Mouse (Mus musculus): ENCODE data around the gene Ppp1r9a. TPM values are rescaled to one million over a fixed set of nuclear protein-coding genes. Genes with fewer than 3 reads are reported as not detected.

Gene Ppp1r9a
- polyA plus RNA-seq, 2 experiments = 2.6 to 3.0 TPM

DNA sequence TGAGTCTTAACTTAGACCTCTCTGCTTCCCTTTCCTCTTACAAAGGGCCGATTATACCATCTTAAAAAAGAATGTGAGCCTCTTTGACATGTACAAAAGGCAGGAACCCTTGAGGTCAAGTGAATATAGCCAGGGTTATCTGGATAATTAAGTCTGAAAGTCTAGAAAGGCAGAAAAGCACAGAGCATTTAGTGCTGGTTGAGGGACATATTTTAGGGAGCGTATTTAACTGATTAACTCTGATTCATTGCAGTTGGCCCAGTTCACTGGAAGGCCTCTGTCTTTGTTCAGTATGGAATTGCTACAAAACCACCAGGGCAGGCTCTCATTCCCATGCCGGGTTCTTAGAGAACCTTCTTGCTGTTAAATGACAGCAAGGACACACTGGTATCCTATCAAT is 36.2 kb downstream of the Ppp1r9a start:
- no peak for ATAC-seq (ENCODE audit: insufficient read depth)
- H3K9me3 ChIP-seq (ENCODE audit: control insufficient read depth, low read length) = no peaks in the 10 kb centered on the region
- TF ChIP-seq EP300 (IDR thresholded peaks at IDR 0.05; ENCODE audit: low read depth) (no peak), CTCF (IDR thresholded peaks at IDR 0.05; ENCODE audit: low read depth) (no peak)
- H3K36me3 ChIP-seq (replicated peaks; ENCODE audit: control insufficient read depth, insufficient read depth, low read depth) = no peaks in the 10 kb centered on the region
- no peak overlapping the region for H3K9ac ChIP-seq (replicated peaks)
- DNase-seq (ENCODE audit: low read depth in 3 of 3, low spot score in 3 of 3) = no peak
- peaks cover 0 to 7% of the 10 kb centered on the region in 2 experiments; a peak in 2 of 4 replicates for H3K4me1 ChIP-seq (replicated peaks; ENCODE audit: control insufficient read depth in 2 of 2, insufficient read depth in 2 of 2, low read length in 1 of 2)
- H3K27me3 ChIP-seq (ENCODE audit: control insufficient read depth, insufficient read depth, low read length) = no peaks in the 10 kb centered on the region
- 51% methylated on average over 3 of the region's 3 CpGs for WGBS (ENCODE audit: insufficient replicate concordance)
- no peak overlapping the region for H3K27ac ChIP-seq
- H3K4me3 ChIP-seq (ENCODE audit: insufficient read depth in 1 of 2, low read depth in 2 of 2, low read length in 2 of 2) = no peak overlapping the region
- H3K4me2 ChIP-seq (ENCODE audit: low read depth) = no peak overlapping the region

DNA sequence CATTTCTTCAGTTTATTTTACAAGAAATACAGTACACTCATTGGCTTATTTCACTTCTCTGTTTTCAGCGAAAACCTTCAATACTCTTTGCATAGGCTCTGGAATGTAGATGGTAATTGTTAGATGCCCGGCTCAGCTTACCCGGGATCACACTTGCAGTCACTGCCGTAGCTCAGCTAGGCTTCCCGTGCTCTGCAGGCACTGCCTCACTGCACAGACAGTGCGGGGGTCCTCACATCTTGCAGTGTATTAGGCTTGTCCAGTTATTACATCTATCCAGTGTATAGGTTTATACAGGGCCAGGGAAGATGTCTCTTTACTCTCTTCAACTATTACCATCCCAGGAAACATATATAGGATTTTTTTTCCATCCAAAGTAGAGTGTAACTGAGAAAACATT is 37.4 kb downstream of the Ppp1r9a start:
- DNase-seq (ENCODE audit: low read depth in 3 of 3, low spot score in 3 of 3) = no peak
- H3K4me2 ChIP-seq (ENCODE audit: low read depth) = no peak overlapping the region
- WGBS (ENCODE audit: insufficient replicate concordance) = 71% methylated on average over 6 of the region's 6 CpGs
- H3K9me3 ChIP-seq (ENCODE audit: control insufficient read depth, low read length) = no peaks in the 10 kb centered on the region
- no peaks in the 10 kb centered on the region for H3K36me3 ChIP-seq (replicated peaks; ENCODE audit: control insufficient read depth, insufficient read depth, low read depth)
- peaks cover 0 to 7% of the 10 kb centered on the region in 2 experiments; a peak in 2 of 4 replicates for H3K4me1 ChIP-seq (replicated peaks; ENCODE audit: control insufficient read depth in 2 of 2, insufficient read depth in 2 of 2, low read length in 1 of 2)
- H3K4me3 ChIP-seq (ENCODE audit: insufficient read depth in 1 of 2, low read depth in 2 of 2, low read length in 2 of 2) = no peak overlapping the region
- H3K27ac ChIP-seq = no peak overlapping the region
- TF ChIP-seq CTCF (IDR thresholded peaks at IDR 0.05; ENCODE audit: low read depth) = no peak
- TF ChIP-seq EP300 (IDR thresholded peaks at IDR 0.05; ENCODE audit: low read depth) = no peak
- no peak for ATAC-seq (ENCODE audit: insufficient read depth)
- no peaks in the 10 kb centered on the region for H3K27me3 ChIP-seq (ENCODE audit: control insufficient read depth, insufficient read depth, low read length)
- H3K9ac ChIP-seq (replicated peaks) = no peak overlapping the region

DNA sequence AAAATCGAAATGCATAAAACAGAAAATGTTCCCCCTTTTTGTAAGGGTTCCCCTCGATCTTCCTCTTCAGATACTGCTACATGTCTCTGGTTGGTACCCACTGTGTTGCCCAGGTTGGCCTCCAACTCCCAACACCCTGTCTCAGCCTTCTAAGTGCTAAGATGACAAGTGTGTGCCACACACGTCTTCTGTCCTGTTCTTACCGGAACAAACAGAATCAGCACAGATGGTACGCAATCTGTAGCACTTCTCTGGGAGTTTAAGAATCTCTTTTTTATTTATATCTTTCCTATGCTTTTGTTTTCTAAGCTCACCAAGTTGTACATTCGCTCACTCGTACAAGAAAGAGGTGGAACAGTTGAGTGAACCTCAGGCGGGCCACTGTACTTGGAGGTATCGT is 37.9 kb downstream of the Ppp1r9a start:
- DNase-seq (ENCODE audit: low read depth in 3 of 3, low spot score in 3 of 3) (no peak), ATAC-seq (ENCODE audit: insufficient read depth) (no peak)
- H3K4me3 ChIP-seq (ENCODE audit: insufficient read depth in 1 of 2, low read depth in 2 of 2, low read length in 2 of 2) = no peak overlapping the region

DNA sequence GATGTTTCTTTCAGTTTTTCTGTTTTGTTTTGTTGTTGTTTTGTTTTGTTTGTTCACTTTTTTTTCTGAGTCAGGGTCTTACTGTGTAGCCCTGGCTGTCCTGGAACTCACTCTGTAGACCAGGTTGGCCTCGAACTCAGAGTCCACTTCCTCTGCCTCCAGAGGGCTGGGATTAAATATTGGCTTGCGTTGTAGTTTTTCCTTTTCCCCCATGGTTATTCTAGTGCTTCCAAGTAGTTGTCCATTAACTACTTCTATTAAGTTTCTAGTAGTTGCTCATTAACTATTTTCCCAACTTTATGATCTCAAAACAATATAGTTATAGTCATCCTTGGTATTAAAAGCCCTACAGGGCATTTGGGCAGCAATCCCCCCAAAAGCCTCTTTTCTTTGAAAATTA is 41.1 kb downstream of the Ppp1r9a start:
- no peak for TF ChIP-seq EP300 (IDR thresholded peaks at IDR 0.05; ENCODE audit: low read depth)
- no peak for TF ChIP-seq CTCF (IDR thresholded peaks at IDR 0.05; ENCODE audit: low read depth)
- peaks cover 0 to 12% of the 10 kb centered on the region in 2 experiments; a peak in 2 of 4 replicates for H3K4me1 ChIP-seq (replicated peaks; ENCODE audit: control insufficient read depth in 2 of 2, insufficient read depth in 2 of 2, low read length in 1 of 2)
- no peak for DNase-seq (ENCODE audit: low read depth in 3 of 3, low spot score in 3 of 3)
- WGBS (ENCODE audit: insufficient replicate concordance) = 72% methylated on average over 2 of the region's 2 CpGs
- H3K9me3 ChIP-seq (ENCODE audit: control insufficient read depth, low read length) = no peaks in the 10 kb centered on the region
- no peaks in the 10 kb centered on the region for H3K27me3 ChIP-seq (ENCODE audit: control insufficient read depth, insufficient read depth, low read length)
- H3K36me3 ChIP-seq (replicated peaks; ENCODE audit: control insufficient read depth, insufficient read depth, low read depth) = no peaks in the 10 kb centered on the region
- ATAC-seq (ENCODE audit: insufficient read depth) = no peak
- H3K27ac ChIP-seq = no peak overlapping the region
- H3K4me2 ChIP-seq (ENCODE audit: low read depth) = no peak overlapping the region
- H3K9ac ChIP-seq (replicated peaks) = no peak overlapping the region
- no peak overlapping the region for H3K4me3 ChIP-seq (ENCODE audit: insufficient read depth in 1 of 2, low read depth in 2 of 2, low read length in 2 of 2)

More for the DNA sequence above, 37.9 kb downstream of the Ppp1r9a start:
- no peak overlapping the region for H3K9ac ChIP-seq (replicated peaks)
- H3K27ac ChIP-seq = no peak overlapping the region
- WGBS (ENCODE audit: insufficient replicate concordance) = 77% methylated on average over 9 of the region's 9 CpGs
- no peaks in the 10 kb centered on the region for H3K9me3 ChIP-seq (ENCODE audit: control insufficient read depth, low read length)
- H3K4me2 ChIP-seq (ENCODE audit: low read depth) = no peak overlapping the region
- peaks cover 0 to 7% of the 10 kb centered on the region in 2 experiments; a peak in 2 of 4 replicates for H3K4me1 ChIP-seq (replicated peaks; ENCODE audit: control insufficient read depth in 2 of 2, insufficient read depth in 2 of 2, low read length in 1 of 2)
- H3K27me3 ChIP-seq (ENCODE audit: control insufficient read depth, insufficient read depth, low read length) = no peaks in the 10 kb centered on the region
- TF ChIP-seq EP300 (IDR thresholded peaks at IDR 0.05; ENCODE audit: low read depth) = no peak
- TF ChIP-seq CTCF (IDR thresholded peaks at IDR 0.05; ENCODE audit: low read depth) = no peak
- H3K36me3 ChIP-seq (replicated peaks; ENCODE audit: control insufficient read depth, insufficient read depth, low read depth) = no peaks in the 10 kb centered on the region

DNA sequence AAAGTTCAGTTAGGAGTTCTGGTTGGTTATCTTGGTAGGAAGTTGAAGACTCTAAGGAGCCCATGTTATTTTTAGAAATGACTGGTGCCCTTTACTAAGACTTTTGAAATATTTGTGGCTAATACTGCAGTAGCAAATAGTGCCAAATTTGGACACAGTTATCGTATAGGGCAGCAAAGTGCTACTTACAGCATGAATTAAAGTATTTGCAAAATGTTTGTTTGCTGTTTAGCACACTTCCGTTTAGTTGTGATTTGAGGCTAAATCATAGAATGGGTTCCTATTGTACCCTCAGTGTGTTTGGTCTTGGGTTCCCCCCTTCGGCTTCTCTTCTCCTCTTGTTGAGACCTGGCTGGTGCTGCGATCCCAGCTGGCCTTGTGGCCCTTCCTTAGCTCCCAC is 45.3 kb downstream of the Ppp1r9a start:
- Histone ChIP-seq H3K9me3 (ENCODE audit: control insufficient read depth, low read length) (no peaks in the 10 kb centered on the region), H3K27ac (no peak overlapping the region), H3K36me3 (replicated peaks; ENCODE audit: control insufficient read depth, insufficient read depth, low read depth) (no peaks in the 10 kb centered on the region), H3K4me3 (ENCODE audit: insufficient read depth in 1 of 2, low read depth in 2 of 2, low read length in 2 of 2) (no peak overlapping the region), H3K4me2 (ENCODE audit: low read depth) (no peak overlapping the region), H3K4me1 (replicated peaks; ENCODE audit: control insufficient read depth in 2 of 2, insufficient read depth in 2 of 2, low read length in 1 of 2) (peaks cover 0 to 10% of the 10 kb centered on the region in 2 experiments; a peak in 3 of 4 replicates), H3K27me3 (ENCODE audit: control insufficient read depth, insufficient read depth, low read length) (no peaks in the 10 kb centered on the region), H3K9ac (replicated peaks) (no peak overlapping the region)
- whole genome bisulfite sequencing (ENCODE audit: insufficient replicate concordance) = 37% methylated on average over 4 of the region's 4 CpGs
- DNase-seq (ENCODE audit: low read depth in 3 of 3, low spot score in 3 of 3) (no peak), ATAC-seq (ENCODE audit: insufficient read depth) (no peak)
- no peak for TF ChIP-seq CTCF (IDR thresholded peaks at IDR 0.05; ENCODE audit: low read depth)
- no peak for TF ChIP-seq EP300 (IDR thresholded peaks at IDR 0.05; ENCODE audit: low read depth)
